In genomic region chr6:146205136-146205535, GRCm38 (mm10) we compare ENCODE assay signal across 29 mouse cellular contexts.
DNase-seq lines count a peak whose midpoint lies in the region; ATAC-seq and TF ChIP-seq lines count a peak whose summit lies in the region.
"Had no signal": no experiment of that assay in that cellular context is flagged by ENCODE, and none has a peak within 500 bp of the region (broad histone marks: within the 10 kb centered on the region; RNA-seq: fewer than 3 reads in every experiment).

No protein-coding gene starts in this region.

- no peaks in the 10 kb centered on the region for H3K36me3 ChIP-seq in C2C12 (ENCODE audit: control insufficient read depth, insufficient read depth)
- H3K36me3 ChIP-seq: embryonic facial prominence, embryonic 12.5 days; G1E; heart, embryonic 15.5 days; hindbrain, embryonic 10.5 days; hindbrain, embryonic 13.5 days; intestine, embryonic 15.5 days had no signal

- no peaks in the 10 kb centered on the region for H3K27me3 ChIP-seq in C2C12 (ENCODE audit: control insufficient read depth, insufficient read depth, insufficient read length)
- H3K27me3 ChIP-seq: CH12.LX; embryonic facial prominence, embryonic 12.5 days; heart, embryonic 12.5 days; heart, embryonic 15.5 days; hindbrain, embryonic 13.5 days; intestine, embryonic 15.5 days; Patski had no signal

- H3K79me2 ChIP-seq in C2C12 (ENCODE audit: control insufficient read depth, insufficient read depth) = no peaks in the 10 kb centered on the region

- peaks cover 16% of the 10 kb centered on the region for H3K4me1 ChIP-seq in olfactory bulb, adult 2 months (ENCODE audit: control insufficient read depth, insufficient read depth, low read length)
- H3K4me1 ChIP-seq: embryonic facial prominence, embryonic 12.5 days; hindbrain, embryonic 10.5 days; hindbrain, embryonic 13.5 days; intestine, embryonic 15.5 days had no signal

- no peak for TF ChIP-seq POLR2A in olfactory bulb, adult 2 months (IDR thresholded peaks at IDR 0.05; ENCODE audit: insufficient read depth, low read depth, low read length)

- H3K4me3 ChIP-seq in C2C12 (ENCODE audit: insufficient read depth, poor library complexity, severe bottlenecking) = no peak overlapping the region
- no peak overlapping the region for H3K4me3 ChIP-seq in olfactory bulb, adult 2 months (ENCODE audit: insufficient read depth, low read depth, low read length)
- H3K4me3 ChIP-seq: embryonic facial prominence, embryonic 12.5 days; gastrocnemius, adult 2 months; heart, embryonic 12.5 days; heart, embryonic 15.5 days; hindbrain, embryonic 10.5 days; hindbrain, embryonic 13.5 days; intestine, embryonic 15.5 days had no signal

- 27% methylated on average over 2 of the region's 2 CpGs for WGBS in olfactory bulb, adult 2 months

- DNase-seq in MN1 (ENCODE audit: low spot score) = peak; percentile 25
- no peak for DNase-seq in Muller cell, postnatal 12 days (ENCODE audit: inconsistent ontology term)
- DNase-seq in neural tube, embryonic 10.5 days (ENCODE audit: extremely low spot score, low spot score) = no peak
- DNase-seq in left cerebral cortex, adult 18-20 months (ENCODE audit: low spot score in 2 of 2) = no peak
- DNase-seq: adrenal gland, postnatal 10 days; cerebellum, adult 11-12 months; cerebellum, adult 9-10 months; cerebellum, postnatal 14 days; forebrain, postnatal 0 days; gastrocnemius, adult 2 months; gastrocnemius, postnatal 14 days; heart, adult 18-20 months; heart, postnatal 10 days; heart, postnatal 36 days; kidney, adult 11 months had no signal

- no peaks in the 10 kb centered on the region for H3K79me3 ChIP-seq in C2C12 (ENCODE audit: low read depth)

- no peak for TF ChIP-seq CTCF in C2C12 (IDR thresholded peaks at IDR 0.05; ENCODE audit: control insufficient read depth, insufficient read depth, insufficient read length)
- no peak for TF ChIP-seq CTCF in olfactory bulb, adult 2 months (IDR thresholded peaks at IDR 0.05; ENCODE audit: insufficient read depth, low read depth, low read length)

- peak overlapping the region; percentile 2 for H3ac ChIP-seq in C2C12 (ENCODE audit: control insufficient read depth, insufficient read length, low read depth)

- peak overlapping the region; percentile 83 for H3K27ac ChIP-seq in olfactory bulb, adult 2 months (ENCODE audit: insufficient read depth, low read depth, low read length)
- H3K27ac ChIP-seq: embryonic facial prominence, embryonic 12.5 days; gastrocnemius, adult 2 months; heart, embryonic 15.5 days; hindbrain, embryonic 10.5 days; hindbrain, embryonic 13.5 days; intestine, embryonic 15.5 days had no signal

- ATAC-seq in erythroid progenitor cell, adult 5-6 weeks (replicated peaks; ENCODE audit: low FRiP score, poor library complexity, severe bottlenecking) = 0 out of 2 replicates have a peak, but pooled peaks have one; percentile 33
- ATAC-seq: forebrain, embryonic 14.5 days; forebrain, postnatal 0 days; hindbrain, embryonic 16.5 days; intestine, embryonic 15.5 days; Patski had no signal

TF ChIP-seq in C2C12, 6 proteins besides CTCF, POLR2A, EP300 and RAD21:
- TF ChIP-seq MYOD1 (IDR thresholded peaks at IDR 0.05; ENCODE audit: control insufficient read depth, insufficient read length, low read depth) (no peak), USF1 (IDR thresholded peaks at IDR 0.05; ENCODE audit: low read depth) (no peak), MYOG (IDR thresholded peaks at IDR 0.05; ENCODE audit: control insufficient read depth, extremely low read depth, insufficient read length) (no peak), CEBPB (IDR thresholded peaks at IDR 0.05; ENCODE audit: low read depth) (no peak), FOSL1 (IDR thresholded peaks at IDR 0.05; ENCODE audit: insufficient read depth, low read length, poor library complexity, severe bottlenecking) (no peak)
